Mouse (Mus musculus) heart, adult 9 months (tissue): ENCODE data around the gene Iqgap1.

Source experiments
- DNase-seq, 2 experiments: peaks; one replicate each; pipeline ENCODE4 v3.0.0; 2022; ENCODE audit warnings: low spot score in 2 of 2

Gene Iqgap1

DNA sequence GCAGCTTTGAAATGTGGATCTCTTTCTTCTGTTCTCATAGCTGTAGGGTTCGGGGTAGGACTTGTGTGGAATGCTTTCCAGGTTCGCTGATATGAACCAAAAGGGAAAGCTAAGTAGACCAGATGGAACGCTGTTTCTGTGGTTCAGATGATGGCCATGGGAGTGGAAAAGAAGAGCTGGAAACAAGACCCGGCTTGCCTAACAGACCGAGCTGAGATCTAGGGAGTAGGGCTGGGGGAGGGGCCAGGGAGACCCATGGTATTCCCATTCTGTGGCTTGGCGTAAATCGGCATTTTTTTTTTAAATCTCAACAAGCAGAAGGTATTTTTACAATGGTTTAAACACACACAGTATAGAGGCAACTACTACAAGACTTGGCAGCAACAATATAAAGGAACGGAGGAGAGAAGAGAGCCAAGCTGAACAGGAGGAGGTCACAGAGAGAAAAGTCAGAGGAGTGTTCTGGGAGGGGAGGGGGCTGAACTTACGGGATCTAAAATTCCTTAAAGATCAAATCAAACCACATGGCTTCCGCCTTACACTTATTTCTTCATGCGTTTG, at the start of gene Iqgap1:
Iqgap1 (minus strand) TSS at position 132 of the 561 bp plus-strand sequence.
- DNase-seq: no peak

DNA sequence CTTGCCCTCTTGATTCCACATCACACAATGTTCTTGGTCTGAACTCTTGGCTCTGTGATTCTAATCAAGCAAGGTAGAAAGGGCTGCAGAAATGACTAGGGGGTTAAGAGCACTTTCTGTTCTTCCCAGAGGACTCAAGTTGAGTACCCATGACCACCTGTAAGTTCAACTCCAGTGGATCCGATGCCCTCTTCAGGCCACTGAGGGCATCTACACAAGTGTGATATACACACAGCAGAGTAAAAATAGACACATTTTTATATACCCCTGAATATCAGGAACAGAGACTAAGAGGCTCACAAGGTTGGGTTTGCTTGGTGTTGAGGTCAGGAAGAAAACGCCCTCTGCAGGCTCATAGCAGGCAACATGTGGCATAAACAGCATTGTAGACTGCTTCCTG, 47.9 kb upstream of the Iqgap1 start:
- DNase-seq: no peak

DNA sequence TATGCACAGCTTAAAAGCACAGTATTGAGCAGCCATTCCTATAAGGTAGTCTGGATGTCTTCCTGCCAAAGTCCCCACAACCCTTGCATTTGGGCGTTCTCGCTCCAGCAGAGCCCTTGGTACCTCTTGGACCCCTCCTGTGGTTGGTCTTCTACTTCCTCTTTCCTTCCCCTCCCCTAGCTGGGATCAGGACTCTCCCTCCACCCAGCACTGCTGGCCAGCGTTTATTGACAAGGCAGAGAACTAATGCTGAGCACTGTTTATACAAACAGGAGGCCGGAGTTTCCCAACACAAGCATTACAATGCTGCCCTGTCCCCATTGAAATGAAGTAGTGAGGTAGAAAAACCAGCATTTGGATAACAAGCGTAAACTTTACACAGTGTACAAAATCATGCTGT, 47.3 kb upstream of the Iqgap1 start:
- no peak for DNase-seq

DNA sequence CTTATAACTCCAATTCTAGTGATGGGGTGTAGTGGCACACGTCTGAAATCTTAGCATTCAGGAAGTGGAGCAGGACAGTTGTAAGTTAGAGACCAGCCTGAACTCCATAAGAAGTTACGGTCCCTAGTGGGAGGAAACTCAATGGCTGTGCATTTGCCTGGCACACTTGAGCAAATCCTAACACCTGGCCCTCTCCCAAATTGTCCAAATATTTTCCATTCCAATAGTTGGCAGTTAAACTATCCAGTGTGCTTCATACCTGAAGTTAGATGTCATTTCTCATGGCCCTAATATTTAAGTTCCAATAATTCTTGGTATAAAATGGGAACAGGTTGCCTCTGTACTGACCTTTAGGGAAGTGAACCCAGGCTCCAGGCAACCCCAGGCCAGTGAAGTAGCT, 42.9 kb upstream of the Iqgap1 start:
- no peak for DNase-seq

DNA sequence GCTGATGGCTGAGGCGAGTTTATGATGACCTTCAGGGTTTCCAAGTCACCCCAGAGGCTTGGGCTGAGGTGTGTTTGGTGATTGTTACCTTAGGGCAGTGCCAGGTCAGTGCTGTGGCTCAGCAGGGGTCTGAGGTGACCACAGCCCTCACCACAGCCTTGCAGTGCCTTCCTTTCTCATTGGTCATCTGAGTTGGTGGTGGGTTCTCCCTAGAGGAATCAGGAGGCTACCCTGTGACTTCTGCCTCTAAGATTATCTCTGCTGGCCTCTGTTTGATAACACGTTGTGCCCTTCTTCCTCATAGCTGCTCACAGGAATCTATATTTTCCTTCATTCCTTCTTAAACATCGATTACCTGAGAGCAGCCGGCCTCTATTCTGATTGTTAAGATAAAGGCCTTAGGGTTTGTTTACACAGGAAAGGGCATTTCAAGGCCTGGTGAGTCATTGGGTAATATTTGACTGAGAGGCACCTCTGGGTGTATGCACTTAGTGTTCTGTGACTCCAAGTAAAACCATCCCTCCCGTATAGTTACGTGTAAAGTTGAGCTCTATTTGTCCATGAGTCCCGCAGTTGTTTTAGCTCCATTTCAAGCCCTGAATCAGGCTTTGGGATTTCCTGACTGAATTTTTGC, 40.9 kb upstream of the Iqgap1 start:
- DNase-seq: no peak

DNA sequence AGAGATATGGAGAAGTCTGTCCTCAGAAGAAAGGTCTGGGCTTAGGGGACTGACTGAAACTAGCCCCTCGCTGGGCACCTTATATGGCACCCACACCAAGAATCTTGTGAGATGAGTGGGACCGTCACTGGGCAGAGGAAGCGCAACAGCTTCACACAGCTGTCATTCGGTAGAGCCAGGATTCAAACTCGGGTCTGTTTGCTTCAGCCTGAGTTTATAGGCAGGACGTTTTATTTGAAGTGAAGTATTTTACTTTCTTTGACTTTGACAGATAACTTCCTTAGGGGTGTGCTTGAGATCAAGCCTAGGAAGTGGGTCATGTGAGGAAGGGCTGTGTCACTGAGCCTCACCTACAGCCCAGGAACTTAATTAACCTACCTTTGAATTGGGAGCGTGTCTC, 39.7 kb upstream of the Iqgap1 start:
- DNase-seq: no peak

DNA sequence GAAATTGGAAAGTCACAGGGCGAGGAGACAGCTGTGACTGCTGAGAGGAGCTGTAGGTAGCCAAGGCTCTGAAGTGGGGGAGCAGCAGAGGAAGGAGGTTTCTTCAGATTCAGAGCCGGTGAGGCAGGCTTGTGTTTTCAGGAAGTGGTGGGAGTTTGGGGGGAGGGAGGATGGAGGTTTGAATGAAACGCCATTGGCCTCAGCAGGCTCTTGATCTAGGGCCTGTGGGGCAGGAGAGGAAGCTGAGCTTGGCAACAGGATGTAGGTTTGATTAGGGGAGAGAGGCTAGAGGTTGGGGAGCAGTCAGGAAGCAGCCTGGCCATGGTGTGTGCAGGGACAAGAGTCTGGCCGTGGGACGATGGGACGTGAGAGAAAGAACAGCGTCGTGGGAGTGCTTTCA, 39.1 kb upstream of the Iqgap1 start:
- peak in 1 of 2 experiments; percentile 30 for DNase-seq

DNA sequence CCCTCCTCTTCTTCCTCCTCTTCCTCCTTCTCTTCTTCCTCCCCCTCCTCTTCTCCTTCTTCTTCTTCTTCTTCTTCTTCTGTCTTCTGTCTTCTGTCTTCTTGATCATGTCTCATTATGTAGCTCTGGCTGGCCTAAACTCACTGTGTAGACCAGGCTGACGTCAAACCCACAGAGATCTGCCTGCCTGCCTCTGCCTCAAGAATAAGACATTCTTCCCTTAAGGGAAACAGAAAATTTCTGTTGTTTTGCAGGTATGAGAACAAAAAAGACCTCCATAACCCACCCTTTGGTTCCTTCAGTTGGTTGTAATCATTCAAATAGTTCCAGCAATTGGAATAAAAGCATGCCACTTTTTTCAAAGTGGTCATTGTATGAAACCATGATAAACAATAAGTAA, 38.4 kb upstream of the Iqgap1 start:
- no peak for DNase-seq

DNA sequence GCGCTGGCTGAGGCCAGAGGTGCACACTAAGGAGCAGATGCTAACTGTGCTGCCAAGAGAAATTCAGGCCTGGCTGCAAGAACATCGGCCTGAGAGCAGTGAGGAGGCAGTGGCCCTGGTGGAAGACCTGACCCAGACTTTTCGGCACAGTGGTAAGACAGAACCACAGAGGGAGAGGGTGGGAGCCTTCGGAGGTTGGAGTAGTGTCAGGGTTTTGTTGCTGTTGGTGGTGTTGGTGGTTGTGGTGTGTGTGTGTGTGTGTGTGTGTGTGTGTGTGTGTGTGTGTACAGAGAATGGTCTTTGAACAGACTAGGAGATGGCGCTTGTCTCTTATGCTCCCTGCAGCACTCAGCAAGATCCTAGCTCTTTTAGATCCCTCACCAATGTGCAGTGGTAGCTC, 37.7 kb upstream of the Iqgap1 start:
- no peak for DNase-seq

DNA sequence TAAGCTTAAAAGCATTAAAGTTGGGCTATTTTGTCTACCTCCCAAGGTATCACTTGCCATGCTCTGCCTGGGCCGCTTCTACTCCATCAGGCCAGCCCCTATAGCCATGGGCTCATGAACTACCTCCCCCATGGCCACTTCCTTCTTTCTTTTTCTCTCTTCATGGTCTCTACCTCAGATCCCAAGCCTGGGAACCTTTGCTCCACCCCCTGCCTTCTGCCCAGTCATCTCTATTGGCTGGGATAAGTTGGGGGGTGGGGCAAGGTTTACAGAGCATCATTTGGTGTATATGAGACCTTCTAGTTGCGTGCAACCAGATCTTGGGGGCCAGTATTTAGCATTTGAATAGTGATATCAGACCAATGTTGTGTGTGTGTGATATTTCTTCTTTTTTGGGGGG, 36.7 kb upstream of the Iqgap1 start:
- no peak for DNase-seq

DNA sequence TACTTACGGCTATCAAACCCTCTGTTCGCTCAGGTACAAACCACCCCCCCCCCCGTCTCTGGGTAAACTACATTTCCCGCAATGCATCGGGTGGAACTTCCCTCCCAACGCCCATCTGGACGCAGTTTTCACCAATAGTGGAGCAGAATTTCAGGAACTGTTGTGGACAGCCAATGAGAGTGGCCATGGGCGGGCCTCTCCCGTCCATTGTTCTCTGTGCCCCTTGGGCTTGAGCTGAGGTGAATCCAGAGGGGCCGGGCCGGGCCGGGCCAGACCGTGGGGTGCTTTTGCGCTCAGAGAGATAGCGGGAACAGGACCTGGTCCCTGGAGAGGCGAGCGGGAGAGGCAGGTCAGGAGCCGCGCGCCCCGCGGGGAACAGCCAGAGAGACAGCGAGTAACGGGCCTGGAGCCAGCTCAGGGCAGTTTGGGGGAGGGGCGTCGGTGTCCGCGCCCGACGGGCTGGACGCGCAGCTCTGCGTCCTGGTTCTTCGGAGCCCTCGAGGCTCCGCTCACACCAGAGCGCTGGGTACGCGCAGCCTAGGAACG, 35.0 kb upstream of the Iqgap1 start, which contains the start of gene Zscan2:
Zscan2 (plus strand) TSS at position 192 of the 546 bp plus-strand sequence.
- DNase-seq: peak; percentile 95

DNA sequence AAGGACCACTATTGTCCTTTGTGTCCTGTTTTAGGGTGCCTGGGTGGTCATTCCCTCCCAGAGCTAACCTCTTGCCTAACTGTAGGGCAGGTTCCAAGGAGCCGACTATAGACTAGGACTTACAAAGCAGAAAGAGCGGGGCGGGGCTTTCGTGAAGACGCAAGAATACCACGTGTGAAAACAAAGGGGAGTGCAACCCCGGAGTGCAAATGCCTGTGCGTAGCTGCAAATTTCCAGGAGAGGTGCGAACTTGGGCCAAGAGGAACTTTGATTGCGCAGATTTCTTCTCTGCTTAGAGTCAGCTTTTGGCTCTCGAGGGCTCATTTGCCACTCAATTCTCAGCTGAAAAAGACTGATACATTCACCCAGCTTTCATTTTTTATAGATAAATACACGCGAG, 34.5 kb upstream of the Iqgap1 start:
- DNase-seq: peak; percentile 62 to 65

DNA sequence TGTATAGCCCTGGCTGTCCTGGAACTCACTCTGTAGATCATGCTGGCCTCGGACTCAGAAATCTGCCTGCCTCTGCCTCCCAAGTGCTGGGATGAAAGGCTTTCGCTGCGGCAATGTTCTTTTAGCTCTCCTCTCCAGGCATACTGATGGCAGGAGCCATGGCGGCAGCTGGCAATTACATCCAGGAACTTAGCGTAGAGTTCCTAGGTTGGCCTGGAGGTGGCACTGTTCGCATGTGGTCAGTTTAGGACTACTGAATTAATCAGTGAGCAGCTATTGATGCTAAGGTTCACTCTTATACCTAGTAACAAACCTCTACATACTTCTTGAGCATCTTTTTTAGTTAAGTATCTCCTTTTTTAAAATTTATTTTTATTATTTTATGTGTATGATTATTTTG, 31.4 kb upstream of the Iqgap1 start:
- peak; percentile 52 to 74 for DNase-seq

DNA sequence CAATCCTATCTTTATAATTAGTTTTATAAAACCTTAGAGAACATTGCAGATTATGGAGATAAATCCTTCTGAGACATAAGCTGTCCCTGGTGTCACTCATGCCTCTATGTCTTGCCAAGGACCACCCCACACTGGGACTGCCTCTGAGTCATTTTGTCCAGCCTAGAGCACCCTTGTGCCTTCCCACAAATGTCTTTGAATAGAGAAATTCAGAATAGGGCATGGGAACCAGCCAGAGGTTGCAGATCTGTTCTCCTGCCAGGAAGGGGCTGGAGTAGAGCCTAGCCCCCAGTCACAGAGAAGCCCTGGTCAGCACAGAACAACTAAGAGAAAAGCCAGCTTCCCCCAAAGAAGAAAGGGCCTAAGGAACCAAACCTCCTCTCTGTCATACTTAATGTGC, 29.5 kb upstream of the Iqgap1 start:
- DNase-seq: no peak

DNA sequence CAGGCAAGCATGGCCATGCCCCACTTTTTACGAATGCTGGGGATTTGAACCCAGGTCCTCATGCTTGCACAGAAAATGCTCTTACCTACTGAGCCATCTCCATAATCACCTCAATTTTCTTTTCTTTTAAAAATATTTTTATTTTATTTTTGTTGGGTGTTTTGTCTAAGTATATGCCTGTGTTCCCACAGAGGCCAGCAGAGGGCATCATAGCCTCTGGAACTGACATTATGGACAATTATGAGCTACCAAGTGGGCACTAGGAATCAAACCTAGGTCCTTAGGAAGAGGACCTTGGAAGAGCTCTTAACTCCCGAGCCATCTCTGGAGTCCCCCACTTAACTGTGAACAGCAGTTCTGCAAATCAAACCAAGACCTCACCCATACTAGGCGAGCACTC, 27.4 kb upstream of the Iqgap1 start:
- DNase-seq: no peak

DNA sequence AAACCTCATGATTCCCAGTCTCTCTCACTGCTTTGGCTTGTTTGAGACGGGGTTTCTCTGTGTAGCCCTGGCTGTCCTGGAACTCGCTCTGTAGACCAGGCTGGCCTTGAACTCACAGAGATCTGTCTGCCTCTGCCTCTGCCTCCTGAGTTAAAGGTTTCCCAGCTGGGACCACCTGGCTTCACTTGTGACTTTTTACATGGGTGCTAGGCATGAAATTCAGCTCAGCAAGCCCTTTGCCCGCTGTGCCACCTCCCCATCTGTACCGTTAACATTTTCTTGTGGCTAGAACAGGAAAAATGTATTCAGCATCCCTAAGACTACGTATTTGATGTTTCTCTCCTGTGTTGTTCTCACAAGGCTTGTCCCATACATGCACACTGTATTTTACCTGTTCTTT, 24.7 kb upstream of the Iqgap1 start:
- no peak for DNase-seq

DNA sequence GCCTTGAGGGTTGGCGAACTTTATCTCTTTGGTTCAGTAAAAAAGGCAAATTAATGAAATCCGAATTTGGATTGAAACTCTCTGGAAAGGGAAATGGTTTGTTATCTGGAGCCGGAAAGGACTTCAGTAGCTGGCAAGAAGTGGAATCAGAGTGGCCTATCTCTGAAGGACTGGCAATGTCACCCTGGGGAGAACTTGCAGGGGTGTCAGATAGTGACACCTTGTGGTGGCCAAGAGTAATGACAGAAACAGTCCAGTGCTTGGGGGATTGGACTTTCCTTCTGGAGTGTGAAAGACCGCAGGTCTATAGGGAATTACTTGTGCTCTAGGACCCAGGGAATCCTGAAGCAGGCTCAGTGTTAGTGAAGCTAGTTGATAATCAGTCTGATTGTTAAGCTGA, 23.9 kb upstream of the Iqgap1 start:
- DNase-seq: peak; percentile 60 to 67

DNA sequence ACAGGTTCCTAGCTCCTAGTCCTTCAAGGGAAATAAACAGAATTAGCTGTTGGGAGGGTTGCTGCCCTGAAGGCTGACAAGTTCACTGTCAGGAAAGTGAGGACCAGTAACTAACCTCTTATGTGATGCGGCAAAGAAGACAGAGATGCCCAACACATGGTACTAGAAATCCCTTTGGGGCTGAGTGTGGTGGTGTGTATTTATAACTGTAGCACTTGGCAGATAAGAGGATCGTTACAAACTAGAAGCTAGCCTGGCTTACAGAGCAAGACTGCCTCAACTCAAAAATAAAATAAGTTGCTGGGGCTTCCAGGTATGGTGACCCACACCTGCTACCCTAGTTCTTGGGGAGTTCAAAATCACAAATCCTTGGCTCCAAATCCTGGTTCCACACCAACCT, 23.5 kb upstream of the Iqgap1 start:
- DNase-seq: no peak

DNA sequence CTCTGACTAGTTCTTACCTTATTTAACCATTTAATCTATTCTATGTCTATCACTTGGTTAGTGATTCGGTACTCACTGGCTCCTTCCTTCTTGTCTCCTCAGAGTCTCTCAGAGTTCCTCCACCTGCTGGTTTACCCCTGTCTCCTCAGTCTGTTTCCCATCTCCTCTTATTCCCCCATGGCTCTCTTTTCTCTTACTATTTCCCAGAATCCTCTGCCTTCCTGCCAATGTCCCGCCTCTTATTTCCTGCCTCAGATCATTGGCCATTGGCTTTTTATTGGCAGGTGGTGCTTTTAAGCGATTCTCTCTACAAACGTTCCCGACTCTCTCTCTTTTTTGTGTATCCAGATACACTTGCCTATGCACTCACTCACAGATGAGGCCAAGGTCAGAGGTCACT, 20.9 kb upstream of the Iqgap1 start:
- DNase-seq: no peak

DNA sequence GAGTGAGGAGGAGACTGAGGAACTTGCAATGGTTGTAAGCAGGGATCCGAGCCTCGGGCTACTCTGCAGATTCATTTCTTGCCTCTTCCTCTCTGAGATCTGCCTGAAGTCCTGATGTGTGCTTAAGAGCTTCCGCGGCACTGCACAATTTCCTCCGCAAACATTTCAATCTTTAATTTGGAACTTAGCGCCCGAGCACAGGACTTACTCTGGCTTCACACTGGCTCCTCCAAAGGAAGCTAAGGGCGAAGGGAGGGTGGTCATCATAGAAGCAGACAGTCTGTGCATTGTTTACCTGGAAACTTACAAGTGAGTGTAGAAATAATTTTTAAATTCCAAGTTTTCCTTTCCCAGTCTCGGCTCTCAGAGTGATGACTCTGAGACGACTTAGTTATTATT, 20.5 kb upstream of the Iqgap1 start:
- no peak for DNase-seq

DNA sequence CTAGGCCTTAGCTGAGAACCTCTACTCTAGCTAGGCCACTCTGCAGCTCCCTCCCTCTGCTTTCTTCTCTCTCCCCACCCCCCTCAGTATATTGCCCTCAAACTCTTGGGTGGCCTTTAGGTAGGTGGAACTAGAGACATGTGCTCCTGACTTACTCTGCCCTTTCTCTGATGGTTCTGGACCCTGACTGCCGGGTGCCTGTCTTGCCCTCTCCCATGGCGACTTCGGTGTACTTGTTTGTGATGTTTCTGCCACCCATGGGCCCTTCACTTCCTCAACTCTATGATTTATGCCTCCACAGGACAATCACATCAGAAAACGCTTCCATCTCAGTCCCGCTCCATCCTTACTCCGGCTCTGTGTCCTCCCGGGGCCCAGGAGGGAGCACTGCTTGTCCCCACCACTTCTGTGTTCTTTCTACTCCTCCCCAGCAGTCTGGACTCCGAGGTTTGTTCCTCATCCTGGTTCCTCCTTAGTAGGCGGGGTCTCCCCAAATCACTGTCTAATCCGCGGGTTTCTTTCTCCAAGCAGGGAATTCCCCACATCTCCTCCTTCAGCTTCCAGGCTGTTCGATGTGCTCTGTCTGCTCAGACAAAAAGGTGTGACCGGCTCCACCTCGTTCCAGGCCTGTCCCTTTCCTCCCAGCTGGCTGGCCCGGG, 20.0 kb upstream of the Iqgap1 start:
- peak; percentile 44 to 51 for DNase-seq

DNA sequence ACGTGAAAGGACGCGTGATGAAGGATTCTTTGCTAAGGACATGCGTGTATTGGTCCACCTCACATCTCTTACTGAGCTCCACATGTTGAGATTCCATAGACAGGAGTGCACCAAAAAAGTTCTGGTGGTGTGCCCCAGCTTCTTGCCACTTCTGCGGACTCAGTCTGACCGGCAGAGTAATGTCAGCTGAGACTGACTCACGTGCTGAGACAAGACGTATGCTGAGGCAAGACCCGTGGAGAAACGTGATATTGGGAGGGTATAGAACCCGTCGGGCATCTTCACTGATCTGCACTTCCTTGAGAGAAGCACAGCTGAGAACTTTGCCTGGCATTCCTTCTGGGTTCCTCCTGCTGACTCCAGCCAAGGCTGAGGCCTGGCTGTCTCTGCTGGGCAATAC, 18.9 kb upstream of the Iqgap1 start:
- DNase-seq: no peak
